Mouse (Mus musculus) lung, postnatal 14 days (tissue): ENCODE results near the gene Icam5.
A peak's percentile ranks its signal among the peaks of the same experiment; 100 is the strongest.
"Not testable (repeated sequence)": the region's sequence is repeated elsewhere in the genome, so short reads cannot be mapped to it uniquely, and the experiment has no call there.

ENCODE experiments used
- DNase-seq: peaks from one replicate; pipeline ENCODE4 v3.0.0; 2021

The Icam5 gene

GRCm38 (mm10) chr9:21036666-21037065 is 4.8 kb downstream of the Icam5 start:
- DNase-seq, result no peak

DNA sequence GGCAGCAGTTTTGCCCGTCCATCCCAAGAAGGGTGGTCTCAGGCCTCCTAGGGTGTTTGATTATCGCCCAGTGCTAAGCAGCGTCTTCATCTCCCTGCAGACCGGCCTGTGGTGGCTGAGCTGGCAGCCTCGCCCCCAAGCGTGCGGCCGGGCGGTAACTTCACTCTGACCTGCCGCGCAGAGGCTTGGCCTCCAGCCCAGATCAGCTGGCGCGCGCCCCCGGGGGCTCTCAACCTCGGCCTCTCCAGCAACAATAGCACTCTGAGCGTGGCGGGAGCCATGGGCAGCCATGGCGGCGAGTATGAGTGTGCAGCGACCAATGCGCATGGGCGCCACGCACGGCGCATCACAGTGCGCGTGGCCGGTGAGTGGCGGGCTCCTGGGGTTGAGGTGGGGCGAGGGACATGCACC is 5.6 kb downstream of the Icam5 start:
- no peak for DNase-seq

GRCm38 (mm10) chr9:21039779-21040178 is 7.9 kb downstream of the Icam5 start:
- no peak for DNase-seq

DNA sequence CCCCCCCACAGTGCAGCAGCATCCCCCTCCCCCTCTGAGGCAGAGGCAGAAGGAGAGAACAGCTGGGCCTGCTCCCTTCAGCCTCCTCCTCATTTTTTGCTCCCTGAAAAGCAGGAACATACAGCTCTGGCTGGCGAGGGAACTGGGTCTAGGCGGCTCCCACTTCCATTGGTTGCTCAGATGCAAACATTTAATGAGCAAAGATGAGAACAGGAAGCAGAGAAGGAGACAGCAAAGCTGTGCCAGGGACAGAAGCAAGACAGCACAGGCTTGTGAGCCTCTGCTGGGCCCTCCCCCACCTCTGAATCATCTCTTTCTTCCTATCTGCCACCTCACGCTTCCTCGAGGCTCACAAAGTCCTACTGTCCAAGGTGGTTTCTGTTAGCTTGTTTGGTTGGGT is 9.4 kb downstream of the Icam5 start:
- DNase-seq, result no peak

DNA sequence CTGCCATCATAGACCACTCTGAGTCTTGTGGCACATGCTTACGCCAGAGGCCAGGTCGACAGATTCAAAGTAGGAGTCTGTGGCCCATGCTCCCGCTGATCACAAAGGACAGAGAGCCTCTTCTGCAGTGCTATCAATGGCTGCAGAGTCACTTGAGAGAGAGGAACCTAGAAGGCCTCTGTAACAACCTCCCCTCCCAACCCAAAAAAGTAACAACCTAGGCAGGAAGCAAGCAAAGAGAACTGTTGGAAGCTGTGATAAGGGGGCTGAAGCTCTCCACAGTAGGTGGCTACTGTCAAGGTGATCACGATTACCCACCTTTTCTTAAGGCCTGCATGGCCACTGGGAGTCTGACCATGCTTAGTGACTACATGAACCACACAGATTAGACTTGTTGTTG is 11.7 kb downstream of the Icam5 start:
- no peak for DNase-seq

DNA sequence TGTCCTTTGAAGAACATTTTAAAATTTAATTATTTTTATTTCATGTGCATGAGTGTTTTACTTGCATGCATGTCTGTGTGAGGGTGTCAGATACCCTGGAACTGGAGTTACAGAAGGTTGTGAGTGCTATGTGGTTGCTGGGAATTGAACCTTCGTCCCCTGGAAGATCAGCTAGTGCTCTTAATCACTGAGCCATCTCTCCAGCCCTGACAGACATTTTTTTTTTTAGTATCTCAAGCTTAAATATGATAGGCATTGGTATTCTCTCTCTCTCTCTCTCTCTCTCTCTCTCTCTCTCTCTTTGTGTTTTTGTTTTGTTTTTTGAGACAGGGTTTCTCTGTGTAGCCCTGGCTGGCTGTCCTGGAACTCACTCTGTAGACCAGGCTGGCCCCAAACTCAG is 12.9 kb downstream of the Icam5 start:
- DNase-seq, result not testable (repeated sequence)

DNA sequence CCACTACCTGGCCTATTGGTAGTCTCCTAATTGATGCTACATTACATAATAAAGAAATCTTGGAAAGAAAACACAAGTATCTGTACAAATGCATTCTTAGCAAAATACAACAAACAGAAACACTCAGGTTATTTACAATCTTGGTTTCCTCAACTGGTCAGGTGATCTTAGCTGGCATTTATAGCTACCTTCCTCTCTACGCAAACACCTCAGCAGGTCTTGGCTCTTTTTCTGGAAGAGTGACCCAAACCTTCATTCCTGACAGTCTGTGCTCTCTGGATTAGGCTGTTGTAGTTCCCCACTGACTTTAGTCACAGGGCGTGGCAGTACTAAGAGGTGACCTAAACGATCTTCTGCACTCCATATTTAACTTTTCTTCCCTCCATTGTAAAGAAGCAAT is 13.4 kb downstream of the Icam5 start:
- DNase-seq, result no peak

DNA sequence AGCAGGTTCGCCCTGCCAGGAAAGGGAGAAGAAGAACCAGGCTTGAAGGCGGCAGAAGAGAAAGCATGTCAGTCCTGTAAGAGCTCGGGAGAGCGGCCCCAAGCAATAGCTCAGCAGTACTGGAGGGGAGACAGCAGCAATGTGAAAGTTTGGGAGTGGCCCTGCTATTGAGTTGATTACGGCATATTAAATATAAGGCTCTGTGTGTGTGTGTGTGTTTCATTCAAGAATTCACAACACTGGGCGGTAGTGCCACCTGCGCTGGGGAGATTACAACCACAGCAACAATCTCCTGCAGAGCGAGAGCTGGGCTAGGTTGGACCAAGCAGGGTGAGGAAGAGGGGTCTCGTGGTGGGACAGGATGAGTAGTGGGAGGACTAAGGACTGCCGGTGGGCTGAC is 19.7 kb downstream of the Icam5 start:
- no peak for DNase-seq

GRCm38 (mm10) chr9:21062928-21063327 is 31.1 kb downstream of the Icam5 start:
- DNase-seq, result no peak

- DNase-seq, result no peak
Observed at GRCm38 (mm10) chr9:21067006-21067684, 35.3 kb downstream of the Icam5 start, which contains the start of gene Zglp1. Gene Zglp1 (minus strand): TSS chr9:21067093.

DNA sequence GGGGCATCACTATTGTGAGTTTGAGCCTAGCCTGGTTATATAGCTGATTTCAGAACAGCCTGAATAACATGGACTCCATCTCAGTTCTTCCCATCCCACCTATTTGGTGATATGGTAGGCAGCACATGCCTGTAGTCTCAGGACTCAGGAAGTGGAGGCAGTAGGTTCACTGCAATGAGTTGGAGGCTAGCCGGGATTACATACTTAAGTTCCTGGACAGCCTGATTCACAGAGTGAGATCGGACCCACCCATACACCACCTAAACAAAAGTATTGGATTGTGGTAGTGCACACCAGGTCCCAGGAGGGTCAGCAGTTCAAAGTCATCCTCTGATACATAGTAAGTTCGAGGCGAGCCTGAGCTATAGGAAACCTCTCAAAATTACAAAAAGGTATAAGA is 40.8 kb downstream of the Icam5 start:
- no peak for DNase-seq

DNA sequence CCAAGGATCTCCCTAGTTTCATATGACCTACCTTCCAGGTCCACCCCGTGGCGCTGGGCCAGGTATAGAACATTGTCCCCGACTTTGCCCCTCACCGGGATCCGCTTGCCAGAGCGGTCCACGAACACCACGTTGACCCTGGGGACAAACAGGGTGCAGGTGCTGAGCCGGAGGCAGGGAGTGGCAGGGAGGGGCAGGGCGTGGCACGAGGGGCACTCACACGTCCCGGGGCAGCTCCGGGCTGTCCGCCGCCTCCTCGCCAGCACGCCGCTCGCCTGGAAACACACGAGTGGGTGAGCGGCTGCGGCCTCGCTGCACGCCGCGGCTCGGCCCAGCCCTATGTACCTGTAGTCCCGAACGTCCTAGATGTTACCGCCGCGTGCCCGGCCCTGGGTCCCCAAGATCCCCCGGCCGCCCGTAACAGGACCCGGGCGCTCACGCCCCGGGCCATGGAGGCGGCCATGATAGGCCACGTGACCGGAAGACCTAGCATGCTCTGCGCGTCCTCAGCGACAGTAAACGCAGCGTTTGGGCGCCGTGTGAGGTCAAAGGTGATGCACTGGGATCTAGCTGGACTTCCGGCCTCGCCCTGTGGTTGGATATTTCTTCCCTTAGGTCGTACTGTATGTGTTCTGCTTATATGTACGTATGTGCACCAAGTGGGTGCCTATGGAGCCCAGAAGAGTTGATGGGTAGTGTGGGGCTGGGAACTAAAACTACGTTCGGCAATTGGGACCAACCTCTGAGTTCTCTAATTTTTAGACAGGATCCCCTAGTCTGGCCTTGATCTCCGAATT is 41.4 kb downstream of the Icam5 start, which contains the start of the genes Gm49373 and Fdx1l:
TSS of gene Gm49373 (minus strand) at position 53 of the 797 bp plus-strand sequence.
TSS of gene Fdx1l (minus strand) at position 571 of the 797 bp plus-strand sequence.
- peak; percentile 88 for DNase-seq

GRCm38 (mm10) chr9:21074173-21074572 is 42.3 kb downstream of the Icam5 start:
- DNase-seq, result no peak

DNA sequence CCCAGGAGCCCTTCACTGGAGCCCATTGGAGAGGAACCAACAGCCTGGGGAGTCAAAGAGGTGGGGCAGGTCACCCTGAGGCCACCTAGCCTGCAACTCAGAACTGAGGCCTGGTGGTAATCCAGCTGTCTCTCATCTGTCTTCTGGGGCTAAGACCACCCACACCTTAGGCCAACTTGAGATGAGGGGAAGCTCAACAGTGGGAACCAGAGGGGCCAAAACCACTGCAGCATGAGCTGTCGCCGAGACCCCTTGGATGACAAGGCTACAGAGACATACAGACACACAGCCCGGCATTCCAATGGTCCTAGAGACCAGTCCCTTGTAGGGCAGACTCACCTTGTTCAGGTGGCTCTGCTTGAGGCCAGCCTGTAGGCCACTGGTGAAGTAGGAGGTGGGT is 43.8 kb downstream of the Icam5 start:
- no peak for DNase-seq

DNA sequence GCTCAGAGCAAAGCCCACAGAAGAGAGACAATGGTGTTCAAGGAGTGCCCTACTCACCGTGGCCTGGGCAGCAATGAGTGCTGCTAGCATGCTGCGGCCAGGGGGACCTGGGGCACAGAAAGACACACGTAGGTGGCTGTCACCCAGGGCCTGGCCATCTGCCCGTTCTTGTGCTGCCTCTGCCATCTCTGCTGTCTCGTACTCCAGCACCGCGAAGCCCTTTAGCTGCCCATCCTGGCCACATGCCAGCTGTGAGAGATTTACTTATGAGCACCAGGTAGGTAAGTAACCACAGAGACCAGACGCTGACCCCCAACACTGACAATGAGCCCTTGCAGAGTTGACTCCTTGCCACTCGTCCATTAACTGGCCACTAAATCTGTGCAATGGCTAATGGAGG is 49.3 kb downstream of the Icam5 start:
- DNase-seq, result no peak

DNA sequence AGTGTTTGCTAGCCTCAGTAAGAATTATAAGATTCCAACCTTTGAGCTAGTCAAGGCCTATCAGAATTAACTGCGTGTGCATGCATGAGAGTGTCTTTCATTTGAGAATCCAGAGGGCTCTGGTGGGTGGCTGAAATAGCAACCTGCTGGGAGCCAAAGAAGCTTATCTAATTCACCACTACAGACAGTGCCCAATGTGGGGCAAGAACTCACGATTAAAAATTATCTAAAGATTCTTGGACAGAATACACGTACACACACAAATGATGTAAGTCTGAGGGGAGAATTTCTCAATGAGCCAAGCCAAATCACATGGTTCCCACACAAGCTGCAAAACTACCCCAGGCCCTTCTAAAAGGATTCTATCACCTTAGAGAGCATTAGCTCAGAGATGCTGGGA is 51.5 kb downstream of the Icam5 start:
- no peak for DNase-seq
